Mouse (Mus musculus) neural tube, embryonic 14.5 days (tissue): ENCODE measurements around the gene C8a. TPM values are rescaled to one million over a fixed set of nuclear protein-coding genes. Genes with fewer than 3 reads are reported as not detected.
A peak's percentile ranks its signal among the peaks of the same experiment; 100 is the strongest.

Source experiments
- ATAC-seq: fragments of 200-750 bp; cut with Nextera tagmentation; 2 replicates; pipeline ENCODE4 v1.8.0; 2017; ENCODE audit warnings: low read depth, mild to moderate bottlenecking, moderate TSS enrichment, moderate library complexity
- H3K27ac ChIP-seq: fragments of 300-500 bp; sonication (generic); 2 replicates; pipeline ENCODE4 v1.5.1; 2014; ENCODE audit warnings: low read depth, mild to moderate bottlenecking, control low read depth, low read length, moderate library complexity, mixed read lengths
- H3K27me3 ChIP-seq: fragments of 300-500 bp; sonication (generic); 2 replicates; pipeline ENCODE4 v1.6.1; 2014; ENCODE audit warnings: low read length; ENCODE audit not compliant: control insufficient read depth, insufficient read depth
- H3K36me3 ChIP-seq: fragments of 300-500 bp; sonication (generic); 2 replicates; pipeline ENCODE4 v1.6.1; 2014; ENCODE audit warnings: low read length, mixed read lengths; ENCODE audit not compliant: control insufficient read depth, insufficient read depth
- H3K4me1 ChIP-seq: fragments of 300-500 bp; sonication (generic); 2 replicates; pipeline ENCODE4 v1.6.1; 2014; ENCODE audit warnings: low read length; ENCODE audit not compliant: control insufficient read depth, insufficient read depth
- H3K4me2 ChIP-seq: fragments of 300-500 bp; sonication (generic); 2 replicates; pipeline ENCODE4 v1.6.1; 2014; ENCODE audit warnings: mild to moderate bottlenecking, low read depth, low read length, control low read depth
- H3K4me3 ChIP-seq: fragments of 300-500 bp; sonication (generic); 2 replicates; pipeline ENCODE4 v1.5.1; 2014; ENCODE audit warnings: low read depth, low read length, control low read depth, mixed read lengths
- H3K9ac ChIP-seq: fragments of 300-500 bp; sonication (generic); replicated peaks from 2 replicates; pipeline ENCODE4 v1.6.1; 2014; ENCODE audit warnings: low read depth, mild to moderate bottlenecking, control low read depth, low read length, mixed read lengths
- H3K9me3 ChIP-seq: fragments of 300-500 bp; sonication (generic); 2 replicates; pipeline ENCODE4 v1.6.1; 2016; ENCODE audit warnings: low read length; ENCODE audit not compliant: control insufficient read depth
- WGBS: fragments of 180-500 bp; shearing (Covaris S2); extraction: QIAGEN DNeasy Blood & Tissue Kit; methylation state at CpG from one replicate; pipeline ENCODE4 v1.1.7; 2014; 5-methylcytosine and 5-hydroxymethylcytosine counted together
- polyA plus RNA-seq: library from polyadenylated mRNA; unstranded; fragments of >200 nt; fragmentation: Nextera tagmentation; extraction: Ambion mirVana; gene quantifications from 2 replicates; pipeline ENCODE4 v1.2.1, GENCODE M21; 2014

Gene C8a
- polyA plus RNA-seq, 1 experiment from 2014 or later = not detected

DNA sequence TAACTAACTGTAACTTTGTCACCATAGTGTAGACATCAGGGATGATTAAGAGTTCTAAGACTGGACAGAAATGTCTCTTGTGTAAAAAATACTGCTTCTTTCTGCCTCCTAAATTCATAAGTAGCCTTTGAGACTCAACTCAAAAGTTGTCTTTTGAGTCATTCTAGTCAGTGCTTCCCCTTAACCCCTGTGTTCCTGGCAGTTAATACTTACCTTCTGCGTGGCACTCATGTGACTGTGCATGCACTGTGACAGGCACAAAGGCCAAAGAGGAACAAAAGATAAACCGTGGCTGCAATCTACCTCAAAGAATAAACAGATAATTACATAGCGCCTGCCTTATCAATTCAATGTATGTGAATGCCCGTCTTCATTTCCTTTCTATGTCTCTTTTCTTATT, 18.4 kb downstream of the C8a start:
- WGBS = 88% methylated on average over 4 of the region's 4 CpGs
- H3K9me3 ChIP-seq = no peaks in the 10 kb centered on the region
- H3K27ac ChIP-seq = no peak overlapping the region
- no peaks in the 10 kb centered on the region for H3K4me1 ChIP-seq
- H3K4me3 ChIP-seq = no peak overlapping the region
- ATAC-seq = no peak
- H3K9ac ChIP-seq = no peak overlapping the region
- no peaks in the 10 kb centered on the region for H3K36me3 ChIP-seq
- H3K27me3 ChIP-seq = no peaks in the 10 kb centered on the region
- H3K4me2 ChIP-seq = no peak overlapping the region

DNA sequence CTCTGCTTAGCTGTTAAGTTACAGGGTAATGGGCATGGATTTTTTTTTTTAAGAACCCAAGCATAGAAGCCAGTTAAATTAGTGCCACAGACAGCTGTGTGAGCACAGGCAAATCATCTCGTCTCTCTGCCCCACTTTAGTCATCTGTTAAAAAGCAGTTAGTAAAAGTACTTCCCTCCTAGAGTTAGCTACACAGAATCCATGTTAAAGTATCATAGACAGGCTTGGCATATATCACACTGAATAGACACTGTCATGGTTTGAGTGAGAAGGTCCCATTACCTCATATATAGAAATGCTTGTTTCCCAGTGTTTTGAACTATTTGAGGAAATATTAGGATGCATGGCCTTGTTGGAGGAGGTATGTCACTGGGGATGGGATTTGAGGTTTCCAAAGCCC, 19.2 kb downstream of the C8a start, which contains the start of gene Gm17662:
Gm17662 (plus strand) TSS at position 301 of the 400 bp plus-strand sequence.
- no peaks in the 10 kb centered on the region for H3K27me3 ChIP-seq
- no peak within 1 kb of the TSS for H3K4me2 ChIP-seq
- H3K4me1 ChIP-seq = no peaks in the 10 kb centered on the region
- ATAC-seq = no peak
- no peak within 1 kb of the TSS for H3K9ac ChIP-seq
- H3K9me3 ChIP-seq = no peaks in the 10 kb centered on the region
- no peak within 1 kb of the TSS for H3K27ac ChIP-seq
- 77% methylated on average over 1 of the region's 1 CpGs for whole genome bisulfite sequencing
- no peaks in the 10 kb centered on the region for H3K36me3 ChIP-seq
- no peak within 1 kb of the TSS for H3K4me3 ChIP-seq

DNA sequence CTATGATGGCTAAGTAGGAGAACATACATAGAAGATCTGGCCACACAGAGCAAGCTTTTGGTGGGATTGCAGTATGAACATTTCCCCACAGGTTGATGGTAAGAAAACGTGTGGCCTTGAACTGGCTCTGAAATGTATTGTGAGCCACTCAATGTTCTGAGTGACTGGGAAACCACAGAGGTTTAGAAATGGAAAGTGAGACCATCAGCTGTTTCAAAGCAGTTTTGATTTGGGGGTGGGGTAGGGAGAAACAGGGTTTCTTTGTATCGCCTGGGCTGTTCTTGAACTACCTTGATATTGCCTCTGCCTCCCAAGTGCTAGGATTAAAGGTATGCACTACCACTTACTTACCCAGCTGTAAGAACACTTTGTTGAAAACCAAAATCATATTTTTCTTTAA, 21.0 kb downstream of the C8a start:
- Histone ChIP-seq H3K9ac (no peak overlapping the region), H3K4me3 (no peak overlapping the region), H3K27ac (no peak overlapping the region), H3K36me3 (no peaks in the 10 kb centered on the region), H3K4me1 (no peaks in the 10 kb centered on the region), H3K9me3 (no peaks in the 10 kb centered on the region), H3K27me3 (no peaks in the 10 kb centered on the region), H3K4me2 (no peak overlapping the region)
- 92% methylated on average over 2 of the region's 2 CpGs for whole genome bisulfite sequencing
- no peak for ATAC-seq

DNA sequence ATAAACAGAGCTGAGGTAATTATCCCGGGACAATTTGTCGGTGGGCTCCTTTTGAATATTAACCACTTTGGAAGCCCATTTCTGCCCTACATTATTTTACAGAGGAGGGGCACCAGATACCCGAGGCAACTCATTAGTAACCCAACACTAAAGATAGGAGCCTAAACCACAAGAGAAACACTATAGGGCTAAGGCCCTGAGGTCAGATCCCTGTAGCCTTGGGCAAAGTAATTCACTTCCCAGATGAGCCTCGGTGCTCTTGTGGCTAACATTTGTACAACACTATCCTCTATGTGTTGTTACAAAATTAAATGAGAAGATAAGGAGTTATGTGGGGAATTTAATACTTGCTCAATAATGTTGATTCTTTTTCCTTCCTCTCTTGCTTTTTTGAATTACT, 32.7 kb downstream of the C8a start:
- Histone ChIP-seq H3K4me1 (no peaks in the 10 kb centered on the region), H3K9ac (no peak overlapping the region), H3K4me2 (no peak overlapping the region), H3K27me3 (no peaks in the 10 kb centered on the region), H3K27ac (no peak overlapping the region), H3K36me3 (no peaks in the 10 kb centered on the region), H3K9me3 (no peaks in the 10 kb centered on the region), H3K4me3 (no peak overlapping the region)
- 35% methylated on average over 4 of the region's 4 CpGs for WGBS
- no peak for ATAC-seq

DNA sequence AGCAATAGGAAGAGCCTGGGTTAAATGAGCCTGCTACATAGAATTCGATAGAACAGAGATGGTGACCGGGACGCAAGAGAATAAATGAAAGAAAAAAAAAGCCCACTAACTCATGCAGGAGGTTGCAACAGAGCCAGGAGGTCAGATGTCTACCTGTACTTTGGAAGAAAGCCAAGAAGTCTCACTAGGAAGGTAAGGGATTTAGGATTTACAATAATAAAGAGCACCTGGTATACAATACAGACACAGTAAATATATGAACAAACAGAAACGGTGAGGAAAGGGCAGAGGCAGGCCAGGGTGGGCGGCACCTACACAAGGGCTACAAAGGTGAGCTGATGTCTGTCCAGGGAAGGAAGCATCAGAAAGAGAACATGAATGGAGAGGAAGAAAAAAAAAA, 34.0 kb downstream of the C8a start:
- Histone ChIP-seq H3K36me3 (no peaks in the 10 kb centered on the region), H3K9ac (no peak overlapping the region), H3K9me3 (no peaks in the 10 kb centered on the region), H3K4me3 (no peak overlapping the region), H3K4me1 (no peaks in the 10 kb centered on the region), H3K4me2 (no peak overlapping the region), H3K27me3 (no peaks in the 10 kb centered on the region), H3K27ac (no peak overlapping the region)
- ATAC-seq = no peak
- WGBS = 90% methylated on average over 5 of the region's 5 CpGs

DNA sequence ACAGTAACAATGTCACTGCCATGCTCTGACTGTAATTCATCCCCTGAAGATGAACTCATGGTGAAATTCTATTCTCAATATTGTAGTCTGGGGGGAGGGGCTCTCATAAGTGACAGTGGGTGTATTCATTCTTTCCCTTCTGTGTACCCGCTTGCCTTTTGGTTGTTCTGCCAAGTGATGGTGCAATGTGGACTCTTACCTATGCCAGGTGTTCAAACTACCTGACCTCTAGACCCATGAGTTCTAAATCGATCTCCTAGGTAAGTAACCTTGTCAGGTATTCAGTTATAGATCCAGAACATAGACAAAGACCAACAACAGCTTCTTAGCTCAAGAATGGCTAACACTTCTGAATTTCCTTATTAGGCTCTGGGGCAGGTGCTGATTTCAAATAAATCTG, 37.9 kb downstream of the C8a start:
- H3K27me3 ChIP-seq = no peaks in the 10 kb centered on the region
- no peaks in the 10 kb centered on the region for H3K9me3 ChIP-seq
- no peak overlapping the region for H3K4me2 ChIP-seq
- no peak for ATAC-seq
- H3K27ac ChIP-seq = no peak overlapping the region
- H3K4me3 ChIP-seq = no peak overlapping the region
- no peak overlapping the region for H3K9ac ChIP-seq
- no peaks in the 10 kb centered on the region for H3K36me3 ChIP-seq
- WGBS = 81% methylated on average over 2 of the region's 2 CpGs
- H3K4me1 ChIP-seq = peaks cover 4% of the 10 kb centered on the region; the same call in 1 of the 2 replicates

DNA sequence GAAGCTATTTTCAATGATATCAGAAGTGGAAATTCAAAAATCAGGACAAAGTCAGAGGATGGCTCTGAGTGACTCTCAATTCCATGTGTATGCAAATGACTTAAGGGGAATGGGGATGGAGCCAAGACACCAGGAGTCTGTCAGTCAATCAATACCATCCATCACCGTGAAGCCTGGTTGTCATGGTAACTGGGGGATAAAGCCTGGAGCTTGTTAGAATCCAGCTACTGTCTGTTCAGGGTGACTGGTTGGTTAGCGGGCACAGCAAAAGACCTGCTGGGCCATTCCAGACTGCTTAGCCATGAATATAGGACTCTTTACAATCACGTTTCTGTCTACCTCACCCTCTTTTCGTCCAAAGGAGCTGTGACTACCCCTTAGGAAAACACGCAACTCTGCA, 41.1 kb downstream of the C8a start:
- H3K27ac ChIP-seq = no peak overlapping the region
- H3K4me2 ChIP-seq = no peak overlapping the region
- no peak overlapping the region for H3K9ac ChIP-seq
- no peaks in the 10 kb centered on the region for H3K9me3 ChIP-seq
- no peak overlapping the region for H3K4me3 ChIP-seq
- H3K27me3 ChIP-seq = no peaks in the 10 kb centered on the region
- 15% methylated on average over 5 of the region's 5 CpGs for WGBS
- peaks cover 4% of the 10 kb centered on the region; the same call in 1 of the 2 replicates for H3K4me1 ChIP-seq
- H3K36me3 ChIP-seq = no peaks in the 10 kb centered on the region
- ATAC-seq = peak; percentile 56; the same call in 1 of the 2 replicates

DNA sequence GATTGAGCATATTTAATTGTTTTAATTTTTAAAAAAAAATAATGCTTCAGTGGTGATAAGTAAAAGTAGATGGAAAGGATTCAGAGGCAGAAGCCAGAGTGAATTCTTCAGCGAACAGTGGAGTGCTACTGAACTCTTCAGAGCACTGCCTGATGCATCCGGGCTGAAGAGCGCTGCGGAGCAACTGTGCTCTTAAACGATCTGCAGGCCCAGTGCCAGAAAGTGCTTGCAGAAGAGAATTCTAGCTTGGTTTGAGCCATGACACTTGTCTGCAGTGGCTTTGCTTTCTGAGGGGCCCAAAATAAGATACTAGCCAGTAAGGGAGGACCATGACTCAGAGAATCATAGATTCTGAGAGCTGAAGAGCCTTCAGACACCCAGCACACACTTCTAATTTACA, 47.3 kb downstream of the C8a start:
- ATAC-seq = no peak
- H3K4me1 ChIP-seq = no peaks in the 10 kb centered on the region
- H3K27me3 ChIP-seq = no peaks in the 10 kb centered on the region
- WGBS = 79% methylated on average over 5 of the region's 5 CpGs
- no peak overlapping the region for H3K27ac ChIP-seq
- no peak overlapping the region for H3K4me2 ChIP-seq
- no peak overlapping the region for H3K4me3 ChIP-seq
- H3K9me3 ChIP-seq = no peaks in the 10 kb centered on the region
- no peaks in the 10 kb centered on the region for H3K36me3 ChIP-seq
- no peak overlapping the region for H3K9ac ChIP-seq

DNA sequence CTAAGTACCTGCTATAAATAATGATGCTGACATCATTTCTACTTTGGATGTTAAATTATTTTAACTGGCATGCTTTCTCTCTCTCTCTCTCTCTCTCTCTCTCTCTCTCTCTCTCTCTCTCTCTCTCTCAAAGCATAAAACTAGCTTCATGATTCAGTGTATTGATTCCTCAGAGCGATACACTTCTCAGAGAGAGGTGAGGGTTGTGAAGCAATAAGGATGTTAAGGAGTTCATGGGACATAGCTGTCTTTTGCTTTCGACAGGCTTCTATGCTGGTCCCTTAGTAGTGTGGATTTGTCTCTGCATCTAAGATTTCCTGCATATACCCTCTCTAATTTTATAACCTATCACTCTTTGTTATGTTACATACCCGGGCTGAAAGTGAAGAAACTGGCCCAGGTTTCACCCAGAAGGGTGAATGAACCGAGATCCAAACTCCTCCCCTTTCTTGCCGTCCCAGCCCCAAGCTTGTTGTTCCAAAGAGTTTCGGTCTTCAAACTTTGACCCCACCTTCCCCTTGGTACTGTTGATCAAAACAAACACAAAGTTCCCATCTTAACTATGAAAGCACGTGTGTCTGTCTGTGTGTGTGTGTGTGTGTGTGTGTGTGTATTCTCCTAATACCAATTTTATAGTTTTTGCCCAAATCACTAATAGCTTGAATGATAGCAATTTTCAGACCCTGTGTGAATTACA, 51.7 kb downstream of the C8a start:
- Histone ChIP-seq H3K4me2 (no peak overlapping the region), H3K27me3 (no peaks in the 10 kb centered on the region), H3K4me3 (no peak overlapping the region), H3K4me1 (no peaks in the 10 kb centered on the region), H3K9ac (no peak overlapping the region), H3K9me3 (no peaks in the 10 kb centered on the region), H3K36me3 (no peaks in the 10 kb centered on the region), H3K27ac (no peak overlapping the region)
- WGBS = 77% methylated on average over 7 of the region's 7 CpGs
- no peak for ATAC-seq
